Mouse (Mus musculus) frontal cortex, postnatal 36 days (tissue): ENCODE data around the gene Gm9767.

Source experiments
- DNase-seq, 2 experiments: peaks; one replicate each; pipeline ENCODE4 v3.0.0; 2022; ENCODE audit warnings: low spot score in 2 of 2

The Gm9767 gene

DNA sequence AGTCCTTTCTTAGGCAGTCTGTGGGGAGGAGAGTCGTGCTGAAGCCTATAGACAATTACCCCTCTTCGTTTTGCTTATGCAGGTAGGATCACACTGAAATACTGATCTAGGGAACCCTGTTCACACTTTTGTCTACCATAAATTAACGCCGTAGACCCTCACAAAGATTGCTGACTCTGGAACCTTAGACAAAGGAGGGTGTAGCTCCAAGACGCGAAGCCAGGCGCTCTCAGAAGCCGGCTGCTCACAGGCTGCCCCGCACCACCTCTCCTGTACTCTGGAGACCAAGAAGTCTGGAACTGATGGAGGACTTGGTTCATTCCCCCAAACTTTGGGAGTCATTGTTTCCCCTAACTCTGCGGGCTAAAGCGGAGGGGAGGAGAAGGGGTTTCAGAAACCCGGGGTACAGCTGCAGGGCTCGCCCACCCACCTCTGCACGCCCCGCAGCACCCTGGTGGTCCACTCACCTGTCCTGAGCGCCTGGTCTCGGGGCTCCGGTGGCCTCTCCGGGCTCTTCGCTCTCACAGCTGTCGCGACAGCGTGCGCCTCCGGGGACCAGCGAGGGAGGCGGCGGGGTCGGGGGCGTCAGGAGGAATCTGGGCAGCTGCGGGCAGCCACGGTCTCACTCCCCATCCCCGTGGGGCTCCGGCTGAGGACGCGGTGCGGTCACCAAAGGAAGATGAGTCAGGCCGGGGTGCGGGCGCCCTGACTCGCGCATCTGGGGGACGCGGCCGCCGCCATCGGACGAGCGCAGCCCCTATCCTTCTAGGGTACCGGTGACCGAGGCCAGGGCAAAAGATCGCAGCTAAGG is at the start of gene Gm9767:
Gm9767 (plus strand) TSS at position 585 of the 811 bp plus-strand sequence.
- DNase-seq, result peak; percentile 34 to 55

DNA sequence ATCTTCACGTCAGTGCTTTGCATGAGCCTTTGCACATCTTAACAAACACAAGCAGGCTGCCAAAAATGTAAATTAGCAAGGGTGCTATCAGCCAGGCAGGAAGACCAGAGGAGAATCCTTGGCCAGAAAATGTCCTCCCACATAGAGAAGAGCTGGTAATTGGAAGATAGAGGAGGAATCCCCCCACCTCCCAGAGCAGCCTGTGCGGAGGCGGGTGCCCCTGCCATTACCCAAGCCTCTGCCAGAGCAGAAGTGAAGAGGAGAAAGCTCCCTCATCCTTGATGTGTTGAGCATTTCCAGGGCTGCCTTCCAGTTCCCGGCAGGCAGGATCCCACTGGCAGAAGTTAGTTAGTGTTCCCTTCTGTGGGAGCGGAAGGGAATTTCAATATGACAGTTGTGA is 43.1 kb upstream of the Gm9767 start:
- peak; percentile 88 for DNase-seq

DNA sequence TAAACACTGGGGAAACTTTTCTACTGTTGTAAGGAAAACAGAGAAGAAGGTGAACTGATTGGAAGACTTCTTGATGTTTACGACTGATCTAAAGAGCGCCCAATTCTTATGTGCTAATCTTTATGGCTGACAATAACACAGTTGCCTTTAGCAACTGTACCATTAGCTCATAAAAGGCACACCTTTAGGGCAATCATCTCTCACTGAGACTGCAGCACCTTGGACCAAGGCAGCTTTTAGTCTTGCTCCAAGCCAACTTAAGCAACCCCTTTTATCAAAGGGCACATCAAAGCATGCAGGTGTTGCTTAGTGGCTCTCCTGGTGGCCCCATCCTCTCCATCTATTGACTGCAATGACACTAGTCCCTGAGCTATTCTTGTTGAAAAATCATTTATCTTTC is 26.9 kb upstream of the Gm9767 start:
- DNase-seq, result no peak

DNA sequence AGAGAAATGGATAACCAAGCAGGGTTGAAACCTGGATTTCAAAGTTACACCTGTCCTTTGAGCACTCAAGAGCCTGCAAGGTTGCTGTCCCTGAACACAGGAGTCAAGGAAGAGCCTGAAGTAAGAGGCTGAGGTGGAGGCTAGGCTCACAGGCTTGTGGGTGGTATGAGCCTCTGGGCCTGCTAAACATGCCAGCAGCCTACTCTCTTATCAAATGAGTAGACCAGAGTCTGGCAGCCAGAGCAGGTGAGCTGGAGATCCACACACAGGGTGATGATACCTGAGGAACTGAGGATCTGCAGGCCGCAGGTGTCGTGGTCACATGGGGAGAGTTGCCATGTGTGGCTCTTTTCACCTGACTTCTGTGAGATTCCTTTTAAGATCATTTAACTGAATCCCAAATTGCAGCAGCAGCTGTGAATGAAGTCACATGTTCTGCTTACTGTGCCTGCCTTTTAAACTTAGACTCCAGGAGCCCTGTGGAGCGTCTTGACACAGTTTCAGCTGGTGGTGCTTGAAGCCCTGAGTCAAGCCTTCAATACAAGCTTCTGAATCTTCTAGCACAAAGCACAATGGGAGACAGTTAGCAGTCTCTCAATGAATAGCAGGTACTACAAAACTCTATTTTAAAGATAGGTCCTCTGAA is 18.3 kb upstream of the Gm9767 start:
- DNase-seq, result peak; percentile 24 to 67

DNA sequence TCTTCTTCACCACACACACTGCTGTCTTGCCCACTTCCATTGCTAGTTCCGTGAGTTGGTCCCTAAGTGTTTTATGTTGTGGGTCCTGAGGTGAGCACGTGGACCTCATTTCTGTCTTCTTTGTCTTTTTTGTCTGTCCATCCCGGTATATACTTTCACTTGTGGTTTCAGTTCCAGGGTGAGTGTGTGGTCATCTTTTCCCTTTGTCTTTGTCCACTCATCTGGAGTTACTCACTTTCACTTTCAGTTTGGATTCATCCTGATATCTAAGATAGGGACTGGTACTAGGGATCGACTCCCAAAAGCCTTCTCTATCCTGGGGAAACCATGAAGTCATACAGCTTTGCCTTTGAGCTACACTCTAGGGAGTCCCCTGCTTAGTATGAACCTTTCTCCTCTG is 15.0 kb upstream of the Gm9767 start:
- DNase-seq, result no peak

DNA sequence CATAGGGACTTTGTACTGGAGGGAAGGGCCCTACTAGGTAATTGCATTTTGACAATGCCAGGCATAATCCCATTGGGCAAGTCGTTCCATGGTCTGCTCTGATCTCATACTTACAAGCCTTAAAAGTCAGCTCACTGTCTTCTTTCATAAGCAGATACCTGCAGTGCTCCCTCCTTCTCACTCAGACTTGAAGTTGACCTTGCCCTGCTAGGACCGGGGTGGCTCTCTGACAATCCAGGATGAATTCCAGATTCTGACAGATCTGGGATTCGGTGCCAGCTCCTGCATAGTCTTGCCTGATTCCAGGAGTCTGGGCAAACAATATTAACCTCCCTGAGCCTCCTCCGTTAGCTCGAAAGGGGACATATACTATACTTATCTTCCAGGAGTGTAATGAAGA is 6.1 kb upstream of the Gm9767 start:
- no peak for DNase-seq

DNA sequence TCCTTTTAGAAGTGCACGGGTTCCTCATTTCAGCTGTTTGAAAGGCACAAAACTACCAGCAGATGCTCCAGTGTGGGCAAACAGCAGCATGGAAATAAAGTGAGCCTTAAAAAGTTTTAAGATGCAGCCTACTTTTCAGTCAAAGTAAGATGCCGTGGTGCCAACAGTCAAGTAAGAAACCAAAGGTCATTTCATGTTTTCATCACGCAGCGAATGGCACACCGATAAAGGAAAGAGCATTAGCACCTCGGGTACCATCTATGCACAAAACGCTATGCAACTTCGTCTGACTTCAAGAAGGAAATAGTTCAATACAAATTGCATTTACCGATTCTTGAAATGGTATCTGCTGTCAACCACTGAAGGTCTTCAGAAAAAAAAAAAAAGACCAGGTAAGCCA is 1.1 kb upstream of the Gm9767 start:
- DNase-seq, result peak in 1 of 2 experiments; percentile 23

DNA sequence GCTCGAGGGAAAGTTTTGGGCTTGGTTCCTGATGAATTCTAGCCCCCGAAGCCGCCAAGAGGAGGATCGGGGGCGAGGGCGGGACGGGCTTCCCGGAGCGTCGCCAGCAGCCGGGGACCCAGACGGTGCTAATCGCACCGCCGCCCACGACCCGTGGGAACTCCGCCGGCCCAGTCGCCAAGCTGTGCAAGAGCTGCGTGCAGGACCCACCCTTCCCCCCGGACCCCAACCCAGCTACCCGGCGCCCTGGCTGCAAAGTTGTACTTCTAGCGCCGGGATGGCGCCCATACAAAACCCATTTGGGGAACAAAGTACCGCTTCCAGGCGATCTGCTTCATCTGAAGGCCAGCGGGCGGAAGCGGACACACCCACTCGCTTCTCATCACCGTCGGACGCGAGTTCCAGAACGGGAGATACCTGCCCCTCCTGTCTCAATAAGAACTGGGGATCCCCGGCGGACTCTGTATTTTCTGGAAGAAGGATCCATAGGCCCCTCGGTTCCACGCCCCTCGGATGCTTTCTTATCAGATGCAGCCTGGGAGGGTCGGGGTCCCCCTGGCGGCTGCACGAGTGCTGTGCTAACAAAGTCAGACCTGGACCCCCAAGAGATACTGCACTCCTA is 577 bp downstream of the Gm9767 start, which contains the start of gene Tmem200a:
Tmem200a (minus strand) TSS at position 532 of the 622 bp plus-strand sequence.
- DNase-seq, result peak; percentile 71 to 78

DNA sequence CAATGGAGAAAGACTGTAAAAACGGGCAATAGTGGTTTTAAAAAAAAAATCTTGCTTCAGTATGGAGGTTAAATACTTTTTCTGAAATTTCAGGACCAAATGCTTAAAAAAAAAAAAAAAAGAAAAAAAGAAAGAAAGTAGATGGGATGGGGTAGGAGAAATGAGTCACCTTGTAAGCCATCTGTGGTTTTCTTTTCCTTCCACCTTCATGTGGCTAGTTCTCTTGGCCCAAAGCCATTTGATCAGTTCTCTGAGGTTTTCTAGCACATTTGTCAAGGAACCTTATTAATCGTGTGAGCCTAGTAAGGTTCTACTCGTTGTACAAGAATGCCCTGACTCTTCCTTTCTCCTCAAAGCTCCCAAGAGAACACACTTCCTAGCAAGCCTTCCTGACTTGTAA is 1.6 kb downstream of the Gm9767 start:
- no peak for DNase-seq

DNA sequence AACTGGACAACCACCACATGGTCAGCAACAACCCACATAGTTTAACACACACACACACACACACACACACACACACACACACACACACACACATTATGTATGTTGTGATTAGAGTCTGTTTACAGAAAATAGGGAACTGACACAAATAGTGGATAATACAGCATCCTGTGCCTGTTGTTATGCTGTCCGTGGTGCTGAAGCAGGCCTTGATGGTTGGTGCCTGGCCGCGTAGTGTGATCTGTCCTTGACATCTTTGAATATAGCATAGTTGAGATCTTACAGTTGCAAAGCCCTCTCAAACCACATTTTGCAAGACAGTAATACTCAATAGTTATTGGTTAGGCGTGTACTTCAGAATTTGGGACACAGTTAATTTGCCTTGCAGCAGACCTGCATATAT is 4.0 kb downstream of the Gm9767 start:
- DNase-seq, result no peak

DNA sequence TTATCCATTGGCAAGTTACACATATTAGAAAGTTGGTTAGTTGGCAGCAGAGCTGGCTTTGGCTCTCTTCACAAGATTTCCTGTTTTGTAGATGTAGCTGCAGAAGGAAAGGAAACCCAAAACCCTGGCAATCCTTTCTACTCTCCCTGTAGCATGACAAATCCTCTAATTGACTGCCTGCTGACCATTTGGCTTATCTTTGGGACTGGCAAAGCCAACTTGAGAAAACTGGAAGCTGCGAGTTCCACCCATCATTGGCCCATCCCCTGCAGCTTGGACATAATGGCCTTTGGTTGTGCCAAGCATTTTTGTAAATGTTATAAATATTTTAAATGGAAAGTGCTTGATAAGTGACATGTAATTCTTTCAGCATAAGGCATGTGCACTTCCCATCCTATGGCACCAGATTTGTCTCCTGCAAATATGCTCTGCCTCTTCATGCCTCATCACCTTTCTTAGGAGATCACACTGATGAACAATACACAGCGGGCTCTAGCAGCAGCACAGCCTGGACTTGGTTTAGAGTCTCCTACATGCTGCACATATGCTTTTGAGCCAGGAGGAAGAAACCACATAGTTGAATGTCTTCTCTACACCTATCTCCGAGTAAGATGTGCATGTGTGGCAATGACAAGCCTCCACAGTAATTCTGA is 25.4 kb downstream of the Gm9767 start:
- DNase-seq, result no peak

DNA sequence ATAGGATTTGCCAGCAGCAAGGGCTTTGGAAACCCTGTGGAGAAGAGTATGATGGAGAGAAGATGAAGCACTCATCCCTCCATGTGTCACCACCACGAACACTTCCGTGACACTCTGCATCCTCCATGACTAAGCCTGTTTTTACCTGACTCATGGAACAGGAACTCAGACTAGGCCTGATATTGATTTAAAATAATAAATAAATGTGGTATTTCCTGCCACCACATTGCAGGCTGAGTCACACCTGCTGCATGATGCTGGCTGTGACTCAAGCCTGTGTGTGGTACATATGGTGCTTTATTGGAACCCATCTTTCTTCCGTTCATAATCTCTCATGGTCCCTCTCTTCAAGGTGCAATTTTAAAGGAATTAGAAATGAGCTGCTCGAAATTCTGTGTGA is 36.4 kb downstream of the Gm9767 start:
- peak in 1 of 2 experiments; percentile 7 for DNase-seq

DNA sequence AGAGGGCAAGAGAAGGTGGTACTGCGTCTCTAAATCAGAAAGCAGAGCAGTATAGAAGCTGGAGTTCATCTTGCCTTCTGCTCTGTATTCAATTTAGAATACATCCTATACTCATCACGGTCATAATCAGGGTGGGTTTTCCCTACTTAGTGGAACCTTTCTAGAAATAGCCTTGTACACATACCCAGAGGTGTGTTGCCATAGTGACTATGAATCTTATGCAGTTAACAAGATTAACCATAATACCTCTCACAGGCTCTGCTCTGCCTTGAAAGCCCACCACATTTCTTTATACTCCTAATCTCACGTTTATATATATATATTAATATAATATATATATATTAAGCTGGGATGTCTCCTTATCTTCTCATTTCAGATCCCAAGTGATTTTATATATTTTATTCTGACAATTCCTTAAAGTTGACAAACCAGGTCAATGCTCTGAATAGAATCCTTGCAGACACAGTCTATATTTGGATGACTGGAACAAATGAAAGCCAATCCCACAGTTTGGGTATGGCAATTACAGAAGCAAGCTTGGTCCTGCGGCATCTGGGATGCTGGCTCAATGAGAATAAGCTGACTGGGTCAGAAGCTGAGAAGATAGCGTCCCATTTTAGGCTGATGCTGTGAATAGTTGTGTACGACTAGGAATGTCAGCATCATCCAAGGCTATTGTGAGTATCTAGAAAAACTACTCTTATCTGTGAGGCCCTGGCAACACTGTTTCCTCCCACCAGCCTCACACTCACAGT is 41.2 kb downstream of the Gm9767 start:
- peak in 1 of 2 experiments; percentile 39 for DNase-seq

DNA sequence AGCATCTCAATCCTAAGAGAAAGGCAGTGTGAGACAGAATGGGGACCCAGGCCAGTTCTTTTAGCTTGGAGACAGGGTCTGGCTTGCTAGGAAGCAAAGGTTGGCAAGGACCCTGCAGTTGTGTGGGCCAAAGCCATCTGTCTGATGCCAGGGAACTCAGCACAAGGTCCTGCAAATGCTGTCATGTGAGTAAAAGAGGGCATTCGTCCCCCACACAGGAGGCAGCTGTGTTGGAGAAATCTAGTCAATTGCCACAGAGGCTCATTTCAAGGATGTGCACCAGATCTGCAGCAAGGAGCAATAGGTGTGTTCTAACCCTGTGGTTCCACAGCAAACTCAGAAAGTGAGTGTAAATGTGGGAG is 41.7 kb downstream of the Gm9767 start:
- DNase-seq, result no peak
